Mouse (Mus musculus): Measurements from ENCODE around the gene Abhd17c. TPM values are rescaled to one million over a fixed set of nuclear protein-coding genes. Genes with fewer than 3 reads are reported as not detected.

The Abhd17c gene
- polyA plus RNA-seq, 1 experiment from 2014 or later = 3.2 TPM

- peaks cover 39% of the 10 kb centered on the region for H3K4me1 ChIP-seq (ENCODE audit: control insufficient read depth, low read depth, low read length)
- no peak overlapping the region for H3K4me2 ChIP-seq (ENCODE audit: low read depth, low read length)
- no peak overlapping the region for H3K4me3 ChIP-seq (ENCODE audit: low read depth, low read length)
- 0 out of 2 replicates have a peak, but pooled peaks cover 2% of the 10 kb centered on the region for H3K27me3 ChIP-seq (ENCODE audit: control insufficient read depth, insufficient read depth, low read depth, low read length)
- H3K27ac ChIP-seq (ENCODE audit: low read length) = no peak overlapping the region
- ATAC-seq (ENCODE audit: low read depth) = no peak
- 64% methylated on average over 1 of the region's 1 CpGs for WGBS (ENCODE audit: insufficient replicate concordance)
- no peaks in the 10 kb centered on the region for H3K9me3 ChIP-seq (replicated peaks; ENCODE audit: control insufficient read depth, low read length)
- no peaks in the 10 kb centered on the region for H3K36me3 ChIP-seq (ENCODE audit: control insufficient read depth, insufficient read depth)
- no peak overlapping the region for H3K9ac ChIP-seq (ENCODE audit: low read depth, low read length)
Observed at GRCm38 (mm10) chr7:84147746-84148145, 3.9 kb downstream of the Abhd17c start.

- no peaks in the 10 kb centered on the region for H3K9me3 ChIP-seq (replicated peaks; ENCODE audit: control insufficient read depth, low read length)
- H3K9ac ChIP-seq (ENCODE audit: low read depth, low read length) = no peak overlapping the region
- H3K27ac ChIP-seq (ENCODE audit: low read length) = peak overlapping the region; percentile 29
- H3K27me3 ChIP-seq (ENCODE audit: control insufficient read depth, insufficient read depth, low read depth, low read length) = no peaks in the 10 kb centered on the region
- H3K4me2 ChIP-seq (ENCODE audit: low read depth, low read length) = peak overlapping the region; percentile 4
- peak; percentile 62 for ATAC-seq (ENCODE audit: low read depth)
- 53% methylated on average over 2 of the region's 2 CpGs for WGBS (ENCODE audit: insufficient replicate concordance)
- H3K4me1 ChIP-seq (ENCODE audit: control insufficient read depth, low read depth, low read length) = peaks cover 46% of the 10 kb centered on the region
- no peak overlapping the region for H3K4me3 ChIP-seq (ENCODE audit: low read depth, low read length)
- H3K36me3 ChIP-seq (ENCODE audit: control insufficient read depth, insufficient read depth) = no peaks in the 10 kb centered on the region
Observed at GRCm38 (mm10) chr7:84145633-84146032, 6.1 kb downstream of the Abhd17c start.

GRCm38 (mm10) chr7:84142736-84143473 lies 8.8 kb downstream of the Abhd17c start:
- Histone ChIP-seq H3K9ac (ENCODE audit: low read depth, low read length) (no peak overlapping the region), H3K4me3 (ENCODE audit: low read depth, low read length) (no peak overlapping the region), H3K36me3 (ENCODE audit: control insufficient read depth, insufficient read depth) (no peaks in the 10 kb centered on the region), H3K4me1 (ENCODE audit: control insufficient read depth, low read depth, low read length) (peaks cover 52% of the 10 kb centered on the region), H3K9me3 (replicated peaks; ENCODE audit: control insufficient read depth, low read length) (no peaks in the 10 kb centered on the region), H3K27me3 (ENCODE audit: control insufficient read depth, insufficient read depth, low read depth, low read length) (no peaks in the 10 kb centered on the region), H3K4me2 (ENCODE audit: low read depth, low read length) (0 out of 2 replicates have a peak overlapping the region, but pooled peaks have one; percentile 18), H3K27ac (ENCODE audit: low read length) (peak overlapping the region; percentile 69)
- WGBS (ENCODE audit: insufficient replicate concordance) = 28% methylated on average over 7 of the region's 7 CpGs
- peak; percentile 59 for ATAC-seq (ENCODE audit: low read depth)

- Histone ChIP-seq H3K4me3 (ENCODE audit: low read depth, low read length) (no peak overlapping the region), H3K9me3 (replicated peaks; ENCODE audit: control insufficient read depth, low read length) (no peaks in the 10 kb centered on the region), H3K27ac (ENCODE audit: low read length) (no peak overlapping the region; the same call in 1 of the 2 replicates), H3K36me3 (ENCODE audit: control insufficient read depth, insufficient read depth) (no peaks in the 10 kb centered on the region), H3K27me3 (ENCODE audit: control insufficient read depth, insufficient read depth, low read depth, low read length) (no peaks in the 10 kb centered on the region), H3K4me2 (ENCODE audit: low read depth, low read length) (no peak overlapping the region), H3K4me1 (ENCODE audit: control insufficient read depth, low read depth, low read length) (peaks cover 53% of the 10 kb centered on the region), H3K9ac (ENCODE audit: low read depth, low read length) (no peak overlapping the region)
- ATAC-seq (ENCODE audit: low read depth) = no peak
- 63% methylated on average over 4 of the region's 4 CpGs for WGBS (ENCODE audit: insufficient replicate concordance)
Observed at GRCm38 (mm10) chr7:84142196-84142595, 9.5 kb downstream of the Abhd17c start.

- Histone ChIP-seq H3K4me1 (ENCODE audit: control insufficient read depth, low read depth, low read length) (peaks cover 42% of the 10 kb centered on the region), H3K27me3 (ENCODE audit: control insufficient read depth, insufficient read depth, low read depth, low read length) (no peaks in the 10 kb centered on the region), H3K4me3 (ENCODE audit: low read depth, low read length) (no peak overlapping the region), H3K27ac (ENCODE audit: low read length) (no peak overlapping the region), H3K36me3 (ENCODE audit: control insufficient read depth, insufficient read depth) (no peaks in the 10 kb centered on the region), H3K9ac (ENCODE audit: low read depth, low read length) (no peak overlapping the region), H3K9me3 (replicated peaks; ENCODE audit: control insufficient read depth, low read length) (no peaks in the 10 kb centered on the region), H3K4me2 (ENCODE audit: low read depth, low read length) (no peak overlapping the region)
- no peak for ATAC-seq (ENCODE audit: low read depth)
- 42% methylated on average over 4 of the region's 4 CpGs for WGBS (ENCODE audit: insufficient replicate concordance)
Observed at GRCm38 (mm10) chr7:84139566-84139965, 12.1 kb downstream of the Abhd17c start.

GRCm38 (mm10) chr7:84138731-84139130 lies 13.0 kb downstream of the Abhd17c start:
- ATAC-seq (ENCODE audit: low read depth) = no peak
- WGBS (ENCODE audit: insufficient replicate concordance) = 62% methylated on average over 4 of the region's 4 CpGs
- H3K4me3 ChIP-seq (ENCODE audit: low read depth, low read length) = no peak overlapping the region
- H3K36me3 ChIP-seq (ENCODE audit: control insufficient read depth, insufficient read depth) = no peaks in the 10 kb centered on the region
- no peaks in the 10 kb centered on the region for H3K27me3 ChIP-seq (ENCODE audit: control insufficient read depth, insufficient read depth, low read depth, low read length)
- peaks cover 37% of the 10 kb centered on the region for H3K4me1 ChIP-seq (ENCODE audit: control insufficient read depth, low read depth, low read length)
- H3K4me2 ChIP-seq (ENCODE audit: low read depth, low read length) = no peak overlapping the region
- H3K9me3 ChIP-seq (replicated peaks; ENCODE audit: control insufficient read depth, low read length) = no peaks in the 10 kb centered on the region
- no peak overlapping the region for H3K27ac ChIP-seq (ENCODE audit: low read length)
- no peak overlapping the region for H3K9ac ChIP-seq (ENCODE audit: low read depth, low read length)

GRCm38 (mm10) chr7:84137779-84138178 lies 13.9 kb downstream of the Abhd17c start:
- Histone ChIP-seq H3K9ac (ENCODE audit: low read depth, low read length) (no peak overlapping the region), H3K27me3 (ENCODE audit: control insufficient read depth, insufficient read depth, low read depth, low read length) (no peaks in the 10 kb centered on the region), H3K4me3 (ENCODE audit: low read depth, low read length) (no peak overlapping the region), H3K4me2 (ENCODE audit: low read depth, low read length) (no peak overlapping the region), H3K27ac (ENCODE audit: low read length) (no peak overlapping the region), H3K4me1 (ENCODE audit: control insufficient read depth, low read depth, low read length) (peaks cover 30% of the 10 kb centered on the region), H3K36me3 (ENCODE audit: control insufficient read depth, insufficient read depth) (no peaks in the 10 kb centered on the region), H3K9me3 (replicated peaks; ENCODE audit: control insufficient read depth, low read length) (no peaks in the 10 kb centered on the region)
- ATAC-seq (ENCODE audit: low read depth) = no peak
- 69% methylated on average over 3 of the region's 3 CpGs for WGBS (ENCODE audit: insufficient replicate concordance)

- ATAC-seq (ENCODE audit: low read depth) = no peak
- Histone ChIP-seq H3K27me3 (ENCODE audit: control insufficient read depth, insufficient read depth, low read depth, low read length) (no peaks in the 10 kb centered on the region), H3K4me3 (ENCODE audit: low read depth, low read length) (no peak overlapping the region), H3K27ac (ENCODE audit: low read length) (peak overlapping the region; percentile 79), H3K4me1 (ENCODE audit: control insufficient read depth, low read depth, low read length) (peaks cover 22% of the 10 kb centered on the region), H3K9ac (ENCODE audit: low read depth, low read length) (no peak overlapping the region), H3K36me3 (ENCODE audit: control insufficient read depth, insufficient read depth) (no peaks in the 10 kb centered on the region), H3K4me2 (ENCODE audit: low read depth, low read length) (peak overlapping the region; percentile 32; the same call in 1 of the 2 replicates), H3K9me3 (replicated peaks; ENCODE audit: control insufficient read depth, low read length) (no peaks in the 10 kb centered on the region)
- 47% methylated on average over 4 of the region's 4 CpGs for WGBS (ENCODE audit: insufficient replicate concordance)
Observed at GRCm38 (mm10) chr7:84135799-84136700, 15.6 kb downstream of the Abhd17c start.

GRCm38 (mm10) chr7:84132704-84133103 lies 19.0 kb downstream of the Abhd17c start:
- Histone ChIP-seq H3K9ac (ENCODE audit: low read depth, low read length) (no peak overlapping the region), H3K27me3 (ENCODE audit: control insufficient read depth, insufficient read depth, low read depth, low read length) (no peaks in the 10 kb centered on the region), H3K4me3 (ENCODE audit: low read depth, low read length) (no peak overlapping the region), H3K27ac (ENCODE audit: low read length) (no peak overlapping the region), H3K4me1 (ENCODE audit: control insufficient read depth, low read depth, low read length) (peaks cover 5% of the 10 kb centered on the region), H3K9me3 (replicated peaks; ENCODE audit: control insufficient read depth, low read length) (no peaks in the 10 kb centered on the region), H3K4me2 (ENCODE audit: low read depth, low read length) (no peak overlapping the region), H3K36me3 (ENCODE audit: control insufficient read depth, insufficient read depth) (no peaks in the 10 kb centered on the region)
- no peak for ATAC-seq (ENCODE audit: low read depth)
- 44% methylated on average over 1 of the region's 1 CpGs for WGBS (ENCODE audit: insufficient replicate concordance)

Data from liver, embryonic 16.5 days (tissue).